In the genomic region with DNA sequence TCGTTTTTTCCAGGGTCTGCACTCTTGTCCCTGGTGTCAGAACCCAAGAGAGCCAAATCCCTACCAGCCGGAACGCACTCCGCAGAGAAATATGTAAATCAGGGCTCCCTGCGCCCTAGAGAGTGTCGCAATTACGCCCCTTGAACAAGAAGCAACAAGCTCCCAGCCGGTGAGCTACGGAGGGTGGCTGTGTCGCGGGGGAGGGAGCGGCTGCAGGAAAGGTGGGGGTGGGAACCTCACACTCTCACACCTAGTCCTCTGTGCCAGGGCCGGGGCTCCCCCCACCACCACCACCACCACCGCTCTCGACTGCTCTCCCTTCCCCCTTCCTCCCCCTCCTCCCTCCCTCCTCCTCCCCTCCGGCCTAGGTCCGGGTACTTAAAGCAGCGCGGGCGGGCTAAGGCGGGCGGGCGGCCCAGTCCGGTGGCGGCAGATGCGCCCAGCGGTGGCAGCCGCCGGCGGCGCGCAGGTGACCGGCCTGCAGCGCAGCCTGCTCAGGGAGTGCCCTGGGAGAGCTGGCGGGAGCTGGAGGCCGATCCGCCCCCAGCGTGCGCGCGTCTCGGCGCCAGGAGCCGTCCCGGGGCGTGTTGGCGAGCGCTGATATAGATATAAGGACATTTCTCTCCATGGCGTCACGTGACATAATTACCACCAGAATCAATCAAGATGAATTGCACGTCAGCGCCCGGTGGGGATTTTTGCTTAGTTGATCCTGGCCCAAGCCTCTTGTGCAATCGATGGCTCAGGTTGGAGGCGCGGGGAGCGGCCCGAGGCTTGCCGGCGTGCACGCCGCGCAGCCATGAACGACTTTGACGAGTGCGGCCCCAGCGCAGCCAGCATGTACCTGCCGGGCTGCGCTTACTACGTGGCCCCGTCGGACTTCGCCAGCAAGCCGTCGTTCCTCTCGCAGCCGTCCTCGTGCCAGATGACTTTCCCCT, we compare ENCODE assay signal across 11 mouse cellular contexts. TPM values are rescaled to one million over a fixed set of nuclear protein-coding genes. Genes with fewer than 3 reads are reported as not detected.
DNase-seq lines count a peak whose midpoint lies in the region; ATAC-seq lines count a peak whose summit lies in the region.
"Had no signal": no experiment of that assay in that cellular context is flagged by ENCODE, and none has a peak within 500 bp of the region (broad histone marks: within the 10 kb centered on the region; RNA-seq: fewer than 3 reads in every experiment).

No protein-coding gene starts in this region.

- H3K36me3 ChIP-seq in embryonic facial prominence, embryonic 13.5 days: no peaks in the 10 kb centered on the region
- H3K36me3 ChIP-seq in kidney, embryonic 15.5 days: no peaks in the 10 kb centered on the region
- H3K36me3 ChIP-seq: G1E had no signal

- peak overlapping the region; percentile 49 for H3K4me2 ChIP-seq in embryonic facial prominence, embryonic 13.5 days
- H3K4me2 ChIP-seq in kidney, embryonic 15.5 days: peak overlapping the region; percentile 68

- ATAC-seq in embryonic facial prominence, embryonic 13.5 days (ENCODE audit: insufficient number of reproducible peaks, insufficient read depth, low FRiP score, low TSS enrichment, low read depth): no peak
- ATAC-seq in kidney, embryonic 15.5 days (replicated peaks; ENCODE audit: low FRiP score): peak; percentile 57
- ATAC-seq in inflammation-experienced regulatory T-cells, adult 6 months: no peak

- H3K9ac ChIP-seq in embryonic facial prominence, embryonic 13.5 days: no peak overlapping the region
- H3K9ac ChIP-seq in kidney, embryonic 15.5 days: peak overlapping the region; percentile 88

- peak overlapping the region; percentile 26 for H3K4me3 ChIP-seq in embryonic facial prominence, embryonic 13.5 days
- H3K4me3 ChIP-seq in kidney, embryonic 15.5 days (replicated peaks): peak overlapping the region; percentile 66

- peaks cover 98% of the 10 kb centered on the region for H3K27me3 ChIP-seq in embryonic facial prominence, embryonic 13.5 days
- peaks cover 53% of the 10 kb centered on the region for H3K27me3 ChIP-seq in kidney, embryonic 15.5 days

- no peaks in the 10 kb centered on the region for H3K9me3 ChIP-seq in embryonic facial prominence, embryonic 13.5 days
- H3K9me3 ChIP-seq in kidney, embryonic 15.5 days (replicated peaks): no peaks in the 10 kb centered on the region

- peaks cover 22% of the 10 kb centered on the region for H3K4me1 ChIP-seq in embryonic facial prominence, embryonic 13.5 days
- H3K4me1 ChIP-seq in kidney, embryonic 15.5 days: peaks cover 56% of the 10 kb centered on the region

- under 1% methylated on average over 76 of the region's 78 CpGs for WGBS in embryonic facial prominence, embryonic 13.5 days
- WGBS in kidney, embryonic 15.5 days: under 1% methylated on average over 78 of the region's 78 CpGs

- no peak overlapping the region for H3K27ac ChIP-seq in embryonic facial prominence, embryonic 13.5 days
- peak overlapping the region; percentile 96 for H3K27ac ChIP-seq in kidney, embryonic 15.5 days

- peak; percentile 52 for DNase-seq in kidney, adult 18-20 months
- DNase-seq in kidney, adult 11 months: no peak
- peak; percentile 74 for DNase-seq in neural tube, embryonic 10.5 days (ENCODE audit: extremely low spot score, low spot score)
- no peak for DNase-seq in adrenal gland, postnatal 14 days
- DNase-seq in thymus, adult 18-20 months: no peak

RNA-seq across cellular contexts. Expression of a gene that starts 2.5 kb away (rescaled TPM):
- not detected in 2 replicates for polyA plus RNA-seq in embryonic facial prominence, embryonic 13.5 days (2015; fragmentation: Nextera tagmentation; extraction: Ambion mirVana)
- polyA plus RNA-seq in kidney, embryonic 15.5 days (2015; fragmentation: Nextera tagmentation; extraction: Ambion mirVana): 25.1 and 26.3 TPM in 2 replicates
- total RNA-seq in adrenal gland, postnatal 14 days (2021): not detected in 2 replicates
- under 1 TPM in 1 of 3 experiments, not detected in 2; 0.11 TPM for polyA plus RNA-seq in inflammation-experienced regulatory T-cells, adult 6 months (2017; shearing (Covaris generic))
- total RNA-seq: common myeloid progenitor, adult 5-6 weeks; layer of hippocampus, postnatal 25 days had no signal
- polyA plus RNA-seq: G1E had no signal

RNA-seq across cellular contexts. Expression of a gene that starts 7.0 kb away (rescaled TPM):
- polyA plus RNA-seq in embryonic facial prominence, embryonic 13.5 days (2015; fragmentation: Nextera tagmentation; extraction: Ambion mirVana): not detected in 2 replicates
- 5.4 and 6.4 TPM in 2 replicates for polyA plus RNA-seq in kidney, embryonic 15.5 days (2015; fragmentation: Nextera tagmentation; extraction: Ambion mirVana)
- total RNA-seq in adrenal gland, postnatal 14 days (2021): not detected in 2 replicates
- polyA plus RNA-seq in inflammation-experienced regulatory T-cells, adult 6 months (2017; shearing (Covaris generic)): not detected
- total RNA-seq: common myeloid progenitor, adult 5-6 weeks; G1E; layer of hippocampus, postnatal 25 days had no signal
- polyA plus RNA-seq: G1E had no signal

RNA-seq across cellular contexts. Expression of a gene that starts 9.9 kb away (rescaled TPM):
- polyA plus RNA-seq in embryonic facial prominence, embryonic 13.5 days (2015; fragmentation: Nextera tagmentation; extraction: Ambion mirVana): 0.14 TPM in 1 of 2 replicates, not detected in the other
- polyA plus RNA-seq in kidney, embryonic 15.5 days (2015; fragmentation: Nextera tagmentation; extraction: Ambion mirVana): 33.6 and 36.6 TPM in 2 replicates
- total RNA-seq in adrenal gland, postnatal 14 days (2021): 0.71 TPM in 1 of 2 replicates, not detected in the other
- polyA plus RNA-seq in inflammation-experienced regulatory T-cells, adult 6 months (2017; shearing (Covaris generic)): not detected
- total RNA-seq: common myeloid progenitor, adult 5-6 weeks; layer of hippocampus, postnatal 25 days had no signal
- polyA plus RNA-seq: G1E had no signal

RNA-seq across cellular contexts. Expression of a gene that starts 13.8 kb away (rescaled TPM):
- polyA plus RNA-seq in embryonic facial prominence, embryonic 13.5 days (2015; fragmentation: Nextera tagmentation; extraction: Ambion mirVana): not detected in 2 replicates
- polyA plus RNA-seq in kidney, embryonic 15.5 days (2015; fragmentation: Nextera tagmentation; extraction: Ambion mirVana): 0.23 and 0.95 TPM in 2 replicates
- not detected in 2 replicates for total RNA-seq in adrenal gland, postnatal 14 days (2021)
- polyA plus RNA-seq in inflammation-experienced regulatory T-cells, adult 6 months (2017; shearing (Covaris generic)): not detected
- total RNA-seq: common myeloid progenitor, adult 5-6 weeks; layer of hippocampus, postnatal 25 days had no signal
- polyA plus RNA-seq: G1E had no signal

RNA-seq across cellular contexts. Expression of a gene that starts 15.7 kb away (rescaled TPM):
- polyA plus RNA-seq in embryonic facial prominence, embryonic 13.5 days (2015; fragmentation: Nextera tagmentation; extraction: Ambion mirVana): 0.80 and 1.4 TPM in 2 replicates
- polyA plus RNA-seq in kidney, embryonic 15.5 days (2015; fragmentation: Nextera tagmentation; extraction: Ambion mirVana): 38.1 and 40.7 TPM in 2 replicates
- 3.8 and 5.8 TPM in 2 replicates for total RNA-seq in adrenal gland, postnatal 14 days (2021)
- polyA plus RNA-seq in inflammation-experienced regulatory T-cells, adult 6 months (2017; shearing (Covaris generic)): not detected
- total RNA-seq: common myeloid progenitor, adult 5-6 weeks; G1E; layer of hippocampus, postnatal 25 days had no signal
- polyA plus RNA-seq: G1E had no signal

Comparison
In these comparisons a context has a peak if more than half of its experiments do, and no peak if none do; other contexts are left out.
1. DNase-seq: peak in kidney, adult 18-20 months (single experiment) and neural tube, embryonic 10.5 days (single experiment); none in kidney, adult 11 months (single experiment), adrenal gland, postnatal 14 days (single experiment) and thymus, adult 18-20 months (0 of 2).
2. RNA of a gene that starts 2.5 kb away (polyA plus RNA-seq): 25.1 to 26.3 TPM in kidney, embryonic 15.5 days; not detected in embryonic facial prominence, embryonic 13.5 days and 0.11 TPM in inflammation-experienced regulatory T-cells, adult 6 months; every median in the first group is over 10 times any median in the second.
3. RNA of a gene that starts 9.9 kb away (polyA plus RNA-seq): 33.6 to 36.6 TPM in kidney, embryonic 15.5 days; 0.14 TPM in embryonic facial prominence, embryonic 13.5 days and not detected in inflammation-experienced regulatory T-cells, adult 6 months; every median in the first group is over 10 times any median in the second.